Mouse (Mus musculus): ENCODE results near the gene Frat1.
A peak's percentile ranks its signal among the peaks of the same experiment; 100 is the strongest.

The Frat1 gene

GRCm38 (mm10) chr19:41829381-41830105 lies at the start of gene Frat1:
Gene Frat1, plus strand, starts transcription at chr19:41829970.
- peak; percentile 92 for DNase-seq

- DNase-seq: no peak
Observed at GRCm38 (mm10) chr19:41786896-41787295, 42.9 kb upstream of the Frat1 start.

- no peak for DNase-seq
Observed at GRCm38 (mm10) chr19:41789110-41789961, 40.4 kb upstream of the Frat1 start.

DNA sequence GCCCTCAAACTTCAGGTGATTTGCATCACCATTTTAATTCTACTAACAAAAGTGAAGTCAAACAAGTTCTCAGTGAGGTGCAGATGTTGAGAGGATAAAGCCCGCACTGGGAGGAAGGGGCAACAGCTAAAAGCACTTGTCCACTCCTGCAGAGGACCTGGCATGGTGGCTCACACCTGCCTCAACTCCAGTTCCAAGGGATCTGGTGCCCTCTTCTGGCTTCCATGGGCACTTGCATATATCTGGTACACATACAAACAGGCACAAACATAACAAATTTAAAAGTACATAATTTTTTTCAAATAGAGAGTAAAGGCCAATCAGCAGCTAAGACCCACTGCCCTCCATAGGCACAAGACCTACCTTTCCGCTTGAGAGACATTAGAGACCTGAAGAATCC lies 38.4 kb upstream of the Frat1 start:
- DNase-seq: no peak

- DNase-seq: no peak
Observed at GRCm38 (mm10) chr19:41792934-41793486, 36.8 kb upstream of the Frat1 start.

DNA sequence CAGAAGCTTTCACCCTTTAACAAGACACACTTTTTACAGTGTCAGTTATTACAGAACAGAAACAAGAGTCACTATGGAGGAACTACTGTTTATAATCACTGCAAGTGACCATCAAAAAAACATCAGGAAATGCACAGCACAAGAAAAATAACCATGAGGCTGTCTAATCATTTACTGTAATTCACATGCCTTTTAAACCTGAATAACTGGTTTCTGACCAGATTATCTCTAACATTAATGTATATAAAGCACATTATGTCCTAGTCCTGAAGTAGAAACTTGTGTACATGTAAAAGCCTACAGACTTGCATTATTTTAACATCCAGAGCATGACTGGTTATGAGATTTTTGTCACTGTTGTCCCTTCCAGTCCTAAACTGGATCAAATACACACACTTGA lies 35.8 kb upstream of the Frat1 start:
- no peak for DNase-seq

DNA sequence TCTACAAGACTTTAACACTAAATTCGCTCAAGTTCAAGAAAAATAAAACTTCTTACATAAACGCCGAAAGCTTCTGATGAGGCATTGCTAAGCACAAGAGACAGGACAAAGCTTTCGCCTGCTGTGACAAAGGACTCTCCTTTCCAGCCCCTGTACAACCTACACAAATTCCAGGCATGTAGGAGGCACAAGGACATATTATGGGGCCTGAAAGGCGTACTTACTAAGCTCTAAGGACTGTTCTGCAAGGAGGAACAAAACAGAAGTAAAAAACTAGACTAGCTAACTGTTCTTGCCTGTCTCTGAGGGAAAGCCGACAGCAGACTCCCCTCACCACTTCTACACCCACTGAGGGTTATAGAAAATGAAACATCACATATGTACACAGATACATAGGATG lies 34.9 kb upstream of the Frat1 start:
- no peak for DNase-seq

DNA sequence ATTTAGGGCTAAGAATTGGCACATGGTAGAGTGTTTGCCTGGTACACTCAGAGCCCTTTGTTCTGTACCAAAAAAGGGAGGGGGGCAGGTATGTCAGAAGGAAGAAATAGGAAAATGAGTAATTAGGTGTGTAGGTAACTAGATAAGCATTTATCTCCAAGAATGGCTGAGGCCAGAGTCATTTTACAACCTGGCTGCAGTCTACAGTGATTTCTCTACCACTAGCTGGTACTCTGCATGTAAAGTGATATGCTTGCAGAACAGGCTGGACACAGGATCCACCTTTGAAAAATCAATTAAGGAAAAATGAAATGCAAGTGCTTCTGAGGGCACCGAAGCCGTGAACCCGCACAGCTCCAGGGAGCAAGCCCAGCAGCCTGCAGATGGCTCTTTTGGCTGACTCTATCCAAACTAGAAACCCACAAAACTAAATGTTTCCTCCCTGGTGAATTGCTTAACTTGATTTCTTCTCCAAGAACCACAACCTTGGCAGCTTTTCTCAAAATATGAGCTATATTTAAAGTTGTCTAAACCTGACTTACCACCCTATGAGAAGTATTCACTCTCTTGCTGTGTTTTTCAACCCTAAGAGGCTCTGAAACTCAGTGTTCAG lies 33.5 kb upstream of the Frat1 start:
- DNase-seq: no peak

GRCm38 (mm10) chr19:41796789-41797327 lies 32.9 kb upstream of the Frat1 start:
- DNase-seq: no peak

- no peak for DNase-seq
Observed at GRCm38 (mm10) chr19:41797536-41797935, 32.2 kb upstream of the Frat1 start.

GRCm38 (mm10) chr19:41800451-41800850 lies 29.3 kb upstream of the Frat1 start:
- no peak for DNase-seq

DNA sequence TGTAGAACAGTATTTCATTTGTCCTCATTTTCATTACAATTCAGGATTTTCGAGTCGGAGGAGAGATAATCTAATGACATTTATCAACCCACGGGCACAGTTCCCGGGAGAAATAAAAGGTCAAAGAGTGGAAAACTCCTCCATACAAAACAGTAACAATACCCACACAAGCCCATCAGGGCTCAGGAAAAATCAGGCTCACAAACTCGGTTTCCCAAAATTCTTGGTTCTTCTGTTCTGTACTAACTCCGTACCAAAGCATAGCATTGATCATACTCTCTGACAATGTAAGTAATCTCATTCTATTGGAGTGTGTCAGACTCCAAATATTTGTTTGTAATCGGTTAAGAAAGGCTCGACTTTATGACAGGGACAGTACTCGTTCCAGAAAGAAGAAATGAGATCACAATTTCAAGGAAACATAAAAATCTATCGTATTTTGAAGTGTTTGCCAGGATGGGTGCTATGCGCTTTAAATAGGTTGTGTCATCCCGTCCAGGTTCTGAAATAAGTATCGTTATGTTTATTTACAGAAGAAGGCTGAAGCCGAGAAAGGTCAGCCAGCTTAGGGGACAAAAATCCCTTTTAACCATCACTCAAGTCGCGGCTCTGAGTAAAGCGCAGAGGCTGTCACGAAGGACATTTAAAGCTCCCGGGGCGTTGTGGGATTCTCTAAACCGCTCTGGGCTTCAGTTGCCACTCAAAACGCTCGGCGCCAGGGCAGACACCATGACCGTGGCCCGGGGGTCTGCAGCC lies 28.6 kb upstream of the Frat1 start:
- no peak for DNase-seq

DNA sequence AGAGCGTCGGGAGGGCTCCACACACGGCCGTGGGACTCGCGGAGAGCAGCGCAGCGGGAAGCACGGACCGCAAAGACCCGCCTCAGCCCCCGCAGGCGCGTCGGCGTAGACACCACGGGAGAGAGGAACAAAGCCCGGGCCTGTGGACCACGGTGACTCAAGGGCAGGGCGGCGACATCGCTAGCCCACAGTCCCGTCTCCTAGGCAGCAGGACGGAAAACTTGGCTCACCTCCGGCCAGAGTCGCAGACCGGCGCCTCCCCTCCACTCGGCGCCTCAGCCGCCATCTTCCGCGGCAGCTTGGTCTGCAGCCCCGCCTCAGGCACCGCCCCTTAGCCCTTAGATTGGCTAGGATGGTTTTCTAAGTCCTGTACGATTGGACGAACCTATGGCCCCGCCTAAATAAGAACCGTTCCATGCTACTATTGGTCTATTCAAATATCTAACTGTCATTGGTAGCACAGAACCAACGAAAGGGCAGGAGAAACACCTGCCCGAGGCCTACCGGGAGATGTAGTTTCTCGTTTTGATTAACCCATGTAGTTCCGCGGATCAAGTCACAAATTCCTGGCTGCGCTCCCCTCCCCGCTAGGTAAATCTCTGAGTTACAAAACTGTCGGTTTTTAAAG lies 27.9 kb upstream of the Frat1 start, which contains the start of gene Arhgap19:
Arhgap19 (minus strand) TSS at position 306 of the 628 bp plus-strand sequence.
- DNase-seq: peak; percentile 91

DNA sequence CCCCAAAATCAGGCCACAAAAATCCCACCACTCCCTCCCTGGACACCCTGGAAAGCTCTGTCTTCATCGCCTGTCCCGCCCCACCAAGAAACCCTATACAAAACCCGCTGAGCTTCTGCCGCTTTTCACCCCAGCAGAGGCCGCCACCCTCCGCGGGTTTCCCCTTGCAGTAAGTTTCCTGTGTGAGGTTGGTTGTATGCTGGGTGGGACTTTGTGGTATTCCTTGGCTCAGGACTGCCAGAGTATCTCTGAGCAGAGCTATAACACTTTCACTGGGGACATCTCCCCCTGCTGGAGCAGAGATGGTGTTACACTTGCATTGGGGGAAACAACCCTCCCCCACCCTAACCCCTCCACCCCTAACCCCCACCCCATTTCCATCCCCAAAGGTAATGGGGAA lies 26.4 kb upstream of the Frat1 start:
- DNase-seq: peak; percentile 81

DNA sequence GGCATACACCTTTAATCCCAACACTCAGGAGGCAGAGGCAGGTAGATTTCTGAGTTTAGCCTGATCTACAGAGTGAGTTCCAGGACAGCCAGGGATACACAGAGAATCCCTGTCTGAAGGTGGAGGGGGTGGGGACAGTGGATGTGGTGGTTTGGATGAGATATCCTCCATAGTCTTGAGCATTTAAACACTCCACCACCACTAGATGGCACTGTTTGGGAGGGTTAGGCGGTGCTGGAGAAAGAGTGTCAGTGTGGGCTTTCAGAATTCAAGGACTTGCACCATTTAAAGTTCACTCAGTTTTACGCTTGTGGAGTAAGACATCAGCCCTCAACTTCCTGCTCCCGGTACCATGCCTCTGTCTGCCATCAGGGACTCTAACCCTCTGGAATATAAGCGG lies 23.9 kb upstream of the Frat1 start:
- no peak for DNase-seq

GRCm38 (mm10) chr19:41807497-41807896 lies 22.3 kb upstream of the Frat1 start:
- DNase-seq: no peak

GRCm38 (mm10) chr19:41808104-41808634 lies 21.6 kb upstream of the Frat1 start:
- no peak for DNase-seq

- DNase-seq: no peak
Observed at GRCm38 (mm10) chr19:41810074-41810473, 19.7 kb upstream of the Frat1 start.

DNA sequence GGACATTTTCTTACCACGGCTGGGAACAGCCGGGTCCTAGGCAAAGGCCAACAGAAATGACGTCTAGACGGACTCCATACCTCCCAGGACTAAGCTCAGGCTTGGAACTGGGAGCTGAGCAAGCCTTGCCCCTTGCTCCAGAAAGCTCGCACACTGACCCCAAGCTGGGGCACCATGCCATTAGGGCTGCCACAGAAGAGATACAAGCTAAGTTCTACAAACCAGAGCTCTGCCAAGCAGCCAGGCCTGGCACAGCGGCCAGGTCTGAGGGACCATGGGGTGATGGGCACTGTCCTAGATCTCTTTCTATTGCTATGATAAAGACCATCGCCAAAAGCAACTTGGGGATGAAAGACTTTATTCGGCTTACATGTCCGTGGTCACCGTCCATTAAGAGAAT lies 17.2 kb upstream of the Frat1 start:
- DNase-seq: no peak

GRCm38 (mm10) chr19:41813374-41813773 lies 16.4 kb upstream of the Frat1 start:
- DNase-seq: no peak

GRCm38 (mm10) chr19:41816410-41816809 lies 13.4 kb upstream of the Frat1 start:
- no peak for DNase-seq

- DNase-seq: no peak
Observed at GRCm38 (mm10) chr19:41816915-41817314, 12.9 kb upstream of the Frat1 start.
